Mouse (Mus musculus) bone marrow, adult 2 months (tissue): ENCODE data around the gene Wdr81.

Experiments
- CTCF ChIP-seq: fragments of 200-500 bp; IDR thresholded peaks from 2 replicates; pipeline ENCODE4 v1.5.1; 2011; ENCODE audit warnings: low read length, control low read depth; ENCODE audit not compliant: control insufficient read depth, insufficient read depth
- POLR2A ChIP-seq: fragments of 200-500 bp; IDR thresholded peaks from 2 replicates; pipeline ENCODE4 v1.6.1; 2011; ENCODE audit warnings: low read depth, mild to moderate bottlenecking, control low read depth, low read length, borderline replicate concordance; ENCODE audit not compliant: control insufficient read depth

- no peak for TF ChIP-seq CTCF
- TF ChIP-seq POLR2A: no peak
Measured at GRCm38 (mm10) chr11:75422013-75422792, 32.3 kb downstream of the Wdr81 start, which contains the start of gene Serpinf1.
